Mouse (Mus musculus): ENCODE data around the gene Pdk4.

The Pdk4 gene

DNA sequence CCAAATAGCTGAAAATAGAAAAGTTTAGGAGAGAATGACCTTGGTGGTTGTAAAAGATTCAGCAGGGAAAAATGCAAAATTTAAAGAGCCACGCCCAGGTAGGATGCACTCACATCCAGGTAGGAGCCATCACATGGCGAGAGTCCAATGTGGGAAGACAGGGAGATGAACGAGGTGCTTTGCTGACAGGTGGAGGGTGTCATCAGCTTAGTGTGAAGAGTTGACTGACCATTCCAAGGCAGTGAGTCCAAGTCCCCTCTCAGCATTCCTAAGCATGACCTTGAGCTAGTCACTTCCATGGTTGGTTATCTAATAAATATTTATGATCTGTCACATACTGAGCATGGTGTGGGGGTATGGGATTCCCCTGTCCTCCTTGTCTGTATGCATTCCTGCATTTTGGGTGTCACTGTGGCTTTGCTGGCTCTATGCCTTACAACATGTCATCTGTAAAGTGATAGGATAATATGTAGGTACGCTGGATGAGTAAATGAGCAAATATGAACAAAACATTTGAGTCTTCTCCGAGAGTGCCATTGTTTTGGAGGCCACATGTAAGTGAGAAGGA, 51.7 kb downstream of the Pdk4 start:
- DNase-seq (ENCODE audit: low read depth, low spot score) = no peak

DNA sequence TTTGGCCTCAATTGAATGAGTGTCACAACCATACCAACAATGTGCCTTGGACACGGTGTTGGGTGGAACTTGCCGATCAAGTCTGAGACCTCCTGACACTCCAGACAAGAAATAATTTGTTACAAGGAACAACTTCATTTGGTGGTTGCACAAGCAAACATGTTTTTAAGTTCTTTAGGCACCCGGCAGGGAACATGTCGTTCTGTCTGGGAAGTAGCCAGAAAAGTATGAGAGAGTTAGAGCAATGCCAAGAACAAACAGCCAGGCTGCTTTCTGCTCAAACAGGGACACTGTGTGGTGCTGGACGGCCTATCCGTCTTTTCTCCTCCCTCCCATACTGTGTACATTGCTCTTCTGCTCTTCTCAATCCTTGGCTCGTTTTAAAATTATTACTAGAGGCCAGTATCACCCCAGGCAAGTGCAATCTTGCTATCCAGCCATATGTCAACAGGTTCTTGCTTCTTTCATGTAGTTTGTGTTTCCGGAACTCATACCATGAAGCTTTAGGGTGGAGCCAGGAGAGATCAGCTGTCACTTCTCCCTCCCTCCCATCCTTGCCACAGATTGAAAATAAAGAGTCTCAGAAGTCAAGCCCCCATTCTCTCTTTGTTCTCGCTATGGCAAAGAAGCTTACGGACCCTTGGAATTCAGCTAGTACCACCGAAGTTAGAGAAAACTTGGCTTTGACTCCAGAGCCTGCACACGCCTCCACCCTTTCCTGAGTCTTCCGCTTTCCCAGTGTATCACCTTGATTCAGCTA, 52.8 kb downstream of the Pdk4 start:
- DNase-seq (ENCODE audit: low read depth, low spot score) = no peak

- DNase-seq (ENCODE audit: low read depth, low spot score) = peak; percentile 68
Measured at GRCm38 (mm10) chr6:5442316-5443085, 53.6 kb downstream of the Pdk4 start.

GRCm38 (mm10) chr6:5441221-5441620, 54.9 kb downstream of the Pdk4 start:
- DNase-seq (ENCODE audit: low read depth, low spot score) = no peak

GRCm38 (mm10) chr6:5437757-5438156, 58.4 kb downstream of the Pdk4 start:
- no peak for DNase-seq (ENCODE audit: low read depth, low spot score)

DNA sequence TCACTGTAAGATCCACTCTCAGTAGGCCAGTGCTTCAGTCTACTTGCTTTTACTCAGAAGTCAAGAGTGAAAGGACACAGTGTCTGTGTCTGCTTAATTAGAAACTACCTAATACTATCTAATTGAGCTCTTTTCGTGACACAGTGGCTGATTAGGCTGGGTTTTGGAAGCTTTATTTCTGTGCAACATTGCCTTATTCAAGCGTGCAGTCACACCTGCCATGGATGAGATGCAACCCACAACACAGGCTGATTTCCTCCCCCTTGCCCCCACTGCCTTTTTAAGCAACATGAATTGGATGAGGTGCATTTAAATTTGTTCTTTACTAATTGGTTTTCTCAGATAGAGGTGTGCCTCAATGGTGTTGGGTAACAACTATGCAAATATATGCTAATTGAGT, 62.2 kb downstream of the Pdk4 start:
- no peak for DNase-seq (ENCODE audit: low read depth, low spot score)
